Mouse (Mus musculus) mesoderm, embryonic 11.5 days (tissue): ENCODE data around the gene Polr3h.
"Not testable (repeated sequence)": the region's sequence is repeated elsewhere in the genome, so short reads cannot be mapped to it uniquely, and the experiment has no call there.

ENCODE experiments used
- DNase-seq: peaks from one replicate; pipeline ENCODE4 v3.0.0-alpha.2; 2012; ENCODE audit warnings: low read depth, low spot score

Gene Polr3h

GRCm38 (mm10) chr15:81917621-81918463 lies 8.2 kb downstream of the Polr3h start:
- peak; percentile 56 for DNase-seq

- DNase-seq: no peak
These were observed 8.8 kb downstream of the Polr3h start for GRCm38 (mm10) chr15:81917201-81917600.

GRCm38 (mm10) chr15:81915663-81916062 lies 10.4 kb downstream of the Polr3h start:
- no peak for DNase-seq

- no peak for DNase-seq
These were observed 11.4 kb downstream of the Polr3h start for GRCm38 (mm10) chr15:81914668-81915067.

GRCm38 (mm10) chr15:81912498-81912897 lies 13.5 kb downstream of the Polr3h start:
- DNase-seq: no peak

- DNase-seq: not testable (repeated sequence)
These were observed 17.3 kb downstream of the Polr3h start for GRCm38 (mm10) chr15:81908767-81909166.

- no peak for DNase-seq
These were observed 18.1 kb downstream of the Polr3h start for GRCm38 (mm10) chr15:81907953-81908352.

- peak; percentile 67 for DNase-seq
These were observed 21.1 kb downstream of the Polr3h start for GRCm38 (mm10) chr15:81904939-81905338.

GRCm38 (mm10) chr15:81898751-81899150 lies 27.3 kb downstream of the Polr3h start:
- no peak for DNase-seq

- DNase-seq: no peak
These were observed 28.3 kb downstream of the Polr3h start for GRCm38 (mm10) chr15:81897607-81898285.

- DNase-seq: no peak
These were observed 29.6 kb downstream of the Polr3h start for GRCm38 (mm10) chr15:81896407-81896806.

GRCm38 (mm10) chr15:81894002-81894401 lies 32.0 kb downstream of the Polr3h start:
- DNase-seq: no peak

GRCm38 (mm10) chr15:81891822-81892580 lies 34.0 kb downstream of the Polr3h start:
- peak; percentile 7 for DNase-seq

GRCm38 (mm10) chr15:81891140-81891802 lies 34.8 kb downstream of the Polr3h start:
- DNase-seq: no peak

- no peak for DNase-seq
These were observed 36.9 kb downstream of the Polr3h start for GRCm38 (mm10) chr15:81889175-81889574.

GRCm38 (mm10) chr15:81886795-81887550 lies 39.1 kb downstream of the Polr3h start:
- no peak for DNase-seq

GRCm38 (mm10) chr15:81885418-81885934 lies 40.6 kb downstream of the Polr3h start:
- no peak for DNase-seq

GRCm38 (mm10) chr15:81882348-81882747 lies 43.7 kb downstream of the Polr3h start:
- DNase-seq: no peak

- DNase-seq: no peak
These were observed 46.3 kb downstream of the Polr3h start for GRCm38 (mm10) chr15:81879531-81880401.
